Mouse (Mus musculus): ENCODE measurements around the gene Stim1.

GRCm38 (mm10) chr7:102476601-102477000 lies 209.0 kb downstream of the Stim1 start:
- TF ChIP-seq ZNF384 (IDR thresholded peaks at IDR 0.05; ENCODE audit: low read depth, low read length) (no peak), HCFC1 (IDR thresholded peaks at IDR 0.05; ENCODE audit: borderline replicate concordance, insufficient read depth, low read length) (no peak), CHD2 (IDR thresholded peaks at IDR 0.05; ENCODE audit: low read depth, low read length) (no peak)

Data from ES-E14 (cell line).